Mouse (Mus musculus) lung, embryonic 15.5 days (tissue): ENCODE results near the gene Chst11. TPM values are rescaled to one million over a fixed set of nuclear protein-coding genes. Genes with fewer than 3 reads are reported as not detected.

Experiments used
- ATAC-seq: fragments of 200-750 bp; cut with Nextera tagmentation; 2 replicates; pipeline ENCODE4 v1.8.0; 2017; ENCODE audit warnings: moderate number of reproducible peaks, borderline replicate concordance; ENCODE audit not compliant: low FRiP score, low TSS enrichment; ENCODE audit errors: extremely low read depth
- H3K27ac ChIP-seq: fragments of 300-500 bp; sonication (generic); 2 replicates; pipeline ENCODE4 v1.5.1; 2015; ENCODE audit warnings: moderate library complexity, mild to moderate bottlenecking, inconsistent platforms
- H3K27me3 ChIP-seq: fragments of 300-500 bp; sonication (generic); 2 replicates; pipeline ENCODE4 v1.6.1; 2015; ENCODE audit warnings: inconsistent platforms
- H3K36me3 ChIP-seq: fragments of 300-500 bp; sonication (generic); 2 replicates; pipeline ENCODE4 v1.6.1; 2015; ENCODE audit warnings: inconsistent platforms
- H3K4me1 ChIP-seq: fragments of 300-500 bp; sonication (generic); 2 replicates; pipeline ENCODE4 v1.6.1; 2015; ENCODE audit warnings: inconsistent platforms
- H3K4me2 ChIP-seq: fragments of 300-500 bp; sonication (generic); 2 replicates; pipeline ENCODE4 v1.6.1; 2015; ENCODE audit warnings: inconsistent platforms, mild to moderate bottlenecking, moderate library complexity
- H3K4me3 ChIP-seq: fragments of 300-500 bp; sonication (generic); 2 replicates; pipeline ENCODE4 v1.5.1; 2015; ENCODE audit warnings: mild to moderate bottlenecking, inconsistent platforms
- H3K9ac ChIP-seq: fragments of 300-500 bp; sonication (generic); 2 replicates; pipeline ENCODE4 v1.6.1; 2015; ENCODE audit warnings: inconsistent platforms
- H3K9me3 ChIP-seq: fragments of 300-500 bp; sonication (generic); 2 replicates; pipeline ENCODE4 v1.6.1; 2016; ENCODE audit warnings: inconsistent platforms
- WGBS: fragments of 180-500 bp; shearing (Covaris S2); methylation state at CpG from one replicate; pipeline ENCODE4 v1.1.7; 2015; 5-methylcytosine and 5-hydroxymethylcytosine counted together
- polyA plus RNA-seq: library from polyadenylated mRNA; unstranded; fragments of >200 nt; fragmentation: Nextera tagmentation; extraction: Ambion mirVana; gene quantifications from 2 replicates; pipeline ENCODE4 v1.2.1, GENCODE M21; 2015

Chst11 gene
- polyA plus RNA-seq, 1 experiment from 2014 or later: 2.0 TPM

GRCm38 (mm10) chr10:83168303-83169056 lies 183.2 kb downstream of the Chst11 start:
- Histone ChIP-seq H3K4me3 (no peak overlapping the region), H3K36me3 (no peaks in the 10 kb centered on the region), H3K9me3 (no peaks in the 10 kb centered on the region), H3K27ac (no peak overlapping the region), H3K9ac (no peak overlapping the region), H3K27me3 (no peaks in the 10 kb centered on the region), H3K4me2 (no peak overlapping the region), H3K4me1 (peaks cover 17% of the 10 kb centered on the region)
- peak; percentile 20; the same call in 1 of the 2 replicates for ATAC-seq
- WGBS: 48% methylated on average over 11 of the region's 11 CpGs

GRCm38 (mm10) chr10:83169554-83169953 lies 184.3 kb downstream of the Chst11 start:
- Histone ChIP-seq H3K27ac (no peak overlapping the region), H3K36me3 (no peaks in the 10 kb centered on the region), H3K4me3 (no peak overlapping the region), H3K4me2 (no peak overlapping the region), H3K27me3 (no peaks in the 10 kb centered on the region), H3K4me1 (peaks cover 17% of the 10 kb centered on the region), H3K9me3 (no peaks in the 10 kb centered on the region), H3K9ac (no peak overlapping the region)
- 66% methylated on average over 6 of the region's 6 CpGs for WGBS
- ATAC-seq: no peak

DNA sequence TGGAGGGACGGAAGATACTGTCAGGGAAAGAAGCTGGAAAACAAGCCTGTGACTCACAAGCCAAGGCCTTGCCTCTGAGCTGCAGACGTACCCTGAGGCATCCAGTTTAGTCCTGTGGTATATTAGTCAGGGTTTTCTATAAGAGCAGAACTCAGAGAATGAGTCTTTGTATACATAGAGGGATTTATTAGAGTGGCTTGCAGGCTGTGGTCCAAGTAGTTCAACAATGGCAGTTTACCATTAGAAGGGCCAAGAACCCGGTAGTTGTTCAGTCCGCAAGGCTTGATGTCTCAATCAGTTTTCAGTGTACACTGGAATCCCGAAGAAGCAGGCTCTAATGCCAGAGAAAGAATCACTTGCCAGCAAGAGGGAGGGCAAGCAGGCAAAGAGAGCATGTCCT lies 192.9 kb downstream of the Chst11 start:
- no peak overlapping the region for H3K27ac ChIP-seq
- H3K4me3 ChIP-seq: no peak overlapping the region
- H3K36me3 ChIP-seq: no peaks in the 10 kb centered on the region
- no peaks in the 10 kb centered on the region for H3K27me3 ChIP-seq
- no peak overlapping the region for H3K4me2 ChIP-seq
- H3K9me3 ChIP-seq: no peaks in the 10 kb centered on the region
- H3K4me1 ChIP-seq: peaks cover 3% of the 10 kb centered on the region; the same call in 1 of the 2 replicates
- no peak overlapping the region for H3K9ac ChIP-seq
- ATAC-seq: no peak
- 71% methylated on average over 5 of the region's 5 CpGs for WGBS

- Histone ChIP-seq H3K27ac (no peak overlapping the region), H3K27me3 (no peaks in the 10 kb centered on the region), H3K9ac (no peak overlapping the region), H3K4me3 (no peak overlapping the region), H3K36me3 (no peaks in the 10 kb centered on the region), H3K9me3 (no peaks in the 10 kb centered on the region), H3K4me2 (no peak overlapping the region), H3K4me1 (peaks cover 5% of the 10 kb centered on the region; the same call in 1 of the 2 replicates)
- no peak for ATAC-seq
- 43% methylated on average over 1 of the region's 1 CpGs for WGBS
These were observed 193.4 kb downstream of the Chst11 start for GRCm38 (mm10) chr10:83178661-83179060.

DNA sequence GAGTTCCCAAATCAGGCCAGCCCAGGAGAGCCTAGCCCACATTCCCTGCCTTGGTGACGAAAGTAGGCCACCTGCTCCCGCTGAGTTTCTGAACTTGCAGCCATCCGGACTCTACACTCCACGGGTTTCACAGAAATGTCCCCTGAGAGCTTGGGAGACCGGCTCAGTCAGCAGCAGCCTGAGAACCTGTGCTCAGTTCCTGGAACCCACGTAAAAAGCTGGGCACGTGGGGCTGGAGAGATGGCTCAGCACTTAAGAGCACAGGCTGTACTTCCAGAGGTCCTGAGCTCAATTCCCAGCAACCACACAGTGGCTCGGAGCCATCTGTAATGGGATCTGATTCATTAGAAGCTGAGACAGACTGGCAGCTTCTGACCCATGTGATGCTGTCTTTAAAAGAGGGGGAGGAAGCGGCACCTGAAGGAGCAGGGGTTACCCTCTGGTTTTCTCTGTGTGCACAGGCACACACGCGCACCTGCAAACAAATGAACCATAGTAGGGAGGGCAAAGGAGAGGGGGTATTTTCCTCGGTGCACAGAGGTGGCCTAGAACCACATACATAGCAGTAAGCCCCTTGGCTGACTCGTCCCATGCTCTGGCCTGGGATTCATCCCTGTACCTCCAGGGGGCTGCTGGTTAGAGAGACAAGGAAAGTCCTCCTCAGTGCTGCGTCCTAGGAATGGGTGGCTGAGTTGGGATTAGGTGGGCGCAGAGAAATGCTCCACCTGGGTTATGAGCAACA lies 196.7 kb downstream of the Chst11 start:
- Histone ChIP-seq H3K27me3 (no peaks in the 10 kb centered on the region; the same call in 1 of the 2 replicates), H3K4me3 (no peak overlapping the region), H3K4me1 (peaks cover 22% of the 10 kb centered on the region), H3K27ac (no peak overlapping the region), H3K36me3 (no peaks in the 10 kb centered on the region), H3K4me2 (no peak overlapping the region), H3K9ac (no peak overlapping the region), H3K9me3 (no peaks in the 10 kb centered on the region)
- no peak for ATAC-seq
- 72% methylated on average over 15 of the region's 15 CpGs for WGBS

DNA sequence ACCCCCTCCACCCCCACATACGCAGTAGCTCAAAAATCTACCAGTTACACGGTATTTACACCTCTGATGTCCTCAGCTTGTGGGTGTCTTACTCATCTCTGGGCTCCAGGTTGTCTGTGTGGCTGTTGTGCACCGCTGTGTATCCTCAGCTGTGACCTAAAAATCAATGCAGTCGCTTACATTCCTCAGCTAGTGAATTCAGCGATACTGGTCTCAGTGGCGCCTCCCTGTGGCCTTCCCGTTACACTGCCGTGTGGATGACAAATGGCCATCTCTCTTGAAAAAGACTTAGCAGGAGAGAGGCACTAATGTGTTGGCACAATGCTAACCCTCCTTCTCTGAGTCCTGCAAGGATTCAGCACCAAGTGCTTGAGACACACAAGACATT lies 197.3 kb downstream of the Chst11 start:
- no peaks in the 10 kb centered on the region for H3K36me3 ChIP-seq
- peaks cover 26% of the 10 kb centered on the region for H3K4me1 ChIP-seq
- ATAC-seq: no peak
- no peaks in the 10 kb centered on the region for H3K9me3 ChIP-seq
- WGBS: 35% methylated on average over 8 of the region's 8 CpGs
- no peaks in the 10 kb centered on the region; the same call in 1 of the 2 replicates for H3K27me3 ChIP-seq
- no peak overlapping the region for H3K9ac ChIP-seq
- no peak overlapping the region for H3K27ac ChIP-seq
- no peak overlapping the region for H3K4me3 ChIP-seq
- H3K4me2 ChIP-seq: no peak overlapping the region

GRCm38 (mm10) chr10:83183634-83184479 lies 198.6 kb downstream of the Chst11 start:
- H3K4me1 ChIP-seq: peaks cover 28% of the 10 kb centered on the region
- H3K4me2 ChIP-seq: no peak overlapping the region
- no peak overlapping the region for H3K4me3 ChIP-seq
- H3K36me3 ChIP-seq: no peaks in the 10 kb centered on the region
- no peak overlapping the region for H3K27ac ChIP-seq
- no peak overlapping the region for H3K9ac ChIP-seq
- H3K27me3 ChIP-seq: no peaks in the 10 kb centered on the region; the same call in 1 of the 2 replicates
- no peaks in the 10 kb centered on the region for H3K9me3 ChIP-seq
- WGBS: 37% methylated on average over 12 of the region's 12 CpGs
- ATAC-seq: peak; percentile 27; the same call in 1 of the 2 replicates

DNA sequence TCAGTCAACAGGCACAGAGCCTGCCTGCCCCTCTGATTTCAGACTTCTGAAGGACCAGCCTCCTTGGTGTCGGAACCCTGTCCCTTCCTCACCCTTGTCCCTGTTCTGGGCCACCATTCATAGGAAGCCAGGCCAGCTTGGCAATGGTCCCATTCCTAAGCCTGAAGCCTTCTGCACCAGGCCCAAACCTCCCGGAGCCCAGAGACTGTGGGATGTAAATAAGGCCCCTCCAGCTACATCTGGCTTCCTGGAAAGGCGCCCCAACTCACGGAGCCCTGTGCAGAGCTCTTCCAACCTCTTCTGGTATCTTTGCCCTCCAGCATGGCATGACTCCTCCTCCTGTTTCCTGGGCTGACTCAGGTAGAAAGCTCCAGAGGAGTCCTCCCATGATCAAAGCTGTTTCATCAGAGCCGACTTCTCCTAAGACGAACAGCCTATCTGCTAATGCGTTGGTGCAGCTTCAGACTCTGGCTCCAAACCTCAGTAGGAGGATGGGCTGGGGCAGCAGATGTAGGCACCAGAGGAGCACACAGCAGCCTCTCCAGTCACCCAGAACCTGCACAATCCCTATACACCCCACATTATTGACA lies 199.3 kb downstream of the Chst11 start:
- H3K9ac ChIP-seq: no peak overlapping the region
- no peaks in the 10 kb centered on the region for H3K36me3 ChIP-seq
- H3K27me3 ChIP-seq: no peaks in the 10 kb centered on the region; the same call in 1 of the 2 replicates
- H3K27ac ChIP-seq: no peak overlapping the region
- peaks cover 28% of the 10 kb centered on the region for H3K4me1 ChIP-seq
- no peaks in the 10 kb centered on the region for H3K9me3 ChIP-seq
- 35% methylated on average over 7 of the region's 7 CpGs for WGBS
- ATAC-seq: 0 out of 2 replicates have a peak, but pooled peaks have one; percentile 6
- H3K4me2 ChIP-seq: no peak overlapping the region
- no peak overlapping the region for H3K4me3 ChIP-seq

GRCm38 (mm10) chr10:83185121-83185520 lies 199.8 kb downstream of the Chst11 start:
- WGBS: 91% methylated on average over 6 of the region's 6 CpGs
- Histone ChIP-seq H3K36me3 (no peaks in the 10 kb centered on the region), H3K9me3 (no peaks in the 10 kb centered on the region), H3K4me2 (no peak overlapping the region), H3K4me1 (peaks cover 28% of the 10 kb centered on the region), H3K9ac (no peak overlapping the region), H3K27me3 (no peaks in the 10 kb centered on the region; the same call in 1 of the 2 replicates), H3K4me3 (no peak overlapping the region), H3K27ac (no peak overlapping the region)
- no peak for ATAC-seq

DNA sequence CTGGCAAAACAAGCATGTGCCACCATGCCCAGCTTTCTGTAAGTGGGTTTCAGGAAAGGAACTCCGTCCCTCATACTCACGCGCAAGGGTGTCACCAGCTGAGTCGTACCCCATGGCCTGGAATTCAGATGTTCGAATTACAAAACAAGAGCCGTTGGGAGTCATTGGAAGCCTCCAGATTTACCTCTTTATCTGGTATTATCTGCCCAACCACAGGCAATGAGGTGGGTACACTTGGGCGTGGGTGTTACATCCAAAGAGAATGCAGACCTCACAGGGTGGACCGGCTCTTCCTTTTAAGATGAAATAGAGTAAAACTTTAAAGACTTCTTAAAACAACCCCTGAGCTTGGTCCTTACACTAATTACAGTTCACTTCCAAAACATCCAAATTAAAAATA lies 200.9 kb downstream of the Chst11 start:
- WGBS: 80% methylated on average over 8 of the region's 8 CpGs
- Histone ChIP-seq H3K9ac (no peak overlapping the region), H3K27ac (no peak overlapping the region), H3K4me3 (no peak overlapping the region), H3K36me3 (peaks cover 1% of the 10 kb centered on the region; the same call in 1 of the 2 replicates), H3K4me2 (no peak overlapping the region), H3K9me3 (no peaks in the 10 kb centered on the region), H3K4me1 (peaks cover 28% of the 10 kb centered on the region), H3K27me3 (no peaks in the 10 kb centered on the region; the same call in 1 of the 2 replicates)
- ATAC-seq: no peak

DNA sequence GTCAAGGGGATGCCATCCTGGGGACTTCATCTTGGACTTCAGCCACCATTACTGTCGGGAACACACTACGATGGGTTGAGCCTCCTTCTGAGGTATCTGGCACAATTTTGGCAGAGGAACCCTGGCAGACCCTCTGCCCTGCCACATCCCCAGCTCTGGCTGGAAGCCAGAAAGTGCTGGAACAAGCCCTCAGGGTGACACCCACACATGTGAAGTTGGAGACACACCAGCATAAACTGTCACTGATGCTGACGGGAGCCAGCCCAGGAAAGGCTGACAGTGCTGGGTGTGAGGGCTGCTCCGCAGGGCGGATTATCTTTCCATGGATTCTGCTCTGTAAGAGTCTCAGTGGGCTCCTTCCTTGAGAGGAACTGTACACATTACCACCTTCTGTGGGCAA lies 201.7 kb downstream of the Chst11 start:
- Histone ChIP-seq H3K4me2 (no peak overlapping the region), H3K36me3 (peaks cover 4% of the 10 kb centered on the region; the same call in 1 of the 2 replicates), H3K4me3 (no peak overlapping the region), H3K4me1 (peaks cover 28% of the 10 kb centered on the region), H3K9ac (no peak overlapping the region), H3K9me3 (no peaks in the 10 kb centered on the region), H3K27me3 (no peaks in the 10 kb centered on the region; the same call in 1 of the 2 replicates), H3K27ac (no peak overlapping the region)
- 38% methylated on average over 5 of the region's 5 CpGs for WGBS
- peak; percentile 40; the same call in 1 of the 2 replicates for ATAC-seq
